8 mouse cellular contexts compared by ENCODE assay signal in the genomic region with DNA sequence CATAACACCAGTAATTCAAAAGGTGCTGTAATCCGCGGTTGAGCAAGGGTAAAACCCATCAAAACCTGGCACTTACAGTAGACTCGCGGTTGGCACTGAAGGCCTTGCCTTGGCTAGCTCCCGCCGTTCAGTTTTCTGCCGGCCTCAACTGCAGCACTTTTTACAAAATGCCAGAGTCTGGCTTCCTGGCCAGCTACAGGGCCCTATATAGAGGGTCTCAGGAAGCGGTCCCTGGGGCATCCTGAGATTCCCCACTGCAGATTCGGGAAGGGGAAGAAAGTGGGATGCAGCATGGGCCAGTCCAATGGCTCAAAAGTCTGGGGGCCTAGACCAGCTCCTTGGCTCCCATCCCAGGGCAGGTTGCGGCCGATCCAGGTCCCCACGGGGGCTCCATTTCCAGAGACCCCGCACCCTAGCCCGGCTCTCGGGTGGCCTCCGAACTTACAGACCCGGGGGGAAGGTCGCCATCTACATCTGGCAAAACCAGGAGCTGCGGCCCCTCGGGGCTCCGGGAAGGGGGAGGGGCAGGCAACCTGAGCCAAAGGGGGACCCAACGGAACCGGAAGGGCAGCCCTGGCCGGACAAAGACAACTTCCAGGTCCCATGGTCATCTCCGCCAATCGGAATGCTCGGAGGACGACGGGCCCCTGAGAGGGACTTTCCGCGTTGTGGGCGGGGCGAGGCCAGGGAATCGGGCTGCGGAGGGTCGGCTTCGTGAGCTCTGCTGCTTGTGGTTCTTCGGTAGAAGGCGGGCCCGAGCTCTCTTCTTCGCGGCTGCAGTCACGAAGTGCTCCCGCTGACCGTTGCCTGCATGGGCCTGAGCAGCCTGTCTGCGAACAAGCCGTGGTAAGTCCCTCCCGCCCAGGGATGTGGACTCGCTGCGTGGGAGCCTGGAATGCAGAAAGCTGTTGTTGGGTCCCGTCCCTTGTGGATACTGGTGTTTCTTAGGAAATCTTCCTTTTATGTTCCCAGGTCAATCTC. TPM values are rescaled to one million over a fixed set of nuclear protein-coding genes. Genes with fewer than 3 reads are reported as not detected.
A peak's percentile ranks its signal among the peaks of the same experiment; 100 is the strongest.
DNase-seq lines count a peak whose midpoint lies in the region; ATAC-seq and TF ChIP-seq lines count a peak whose summit lies in the region.

A gene (minus strand): TSS at position 525 of the 981 bp plus-strand sequence.
A gene (minus strand): TSS at position 561 of the 981 bp plus-strand sequence.
A gene (plus strand): TSS at position 669 of the 981 bp plus-strand sequence.

- peaks cover 0 to 25% of the 10 kb centered on the region in 2 experiments for H3K36me3 ChIP-seq in CH12.LX (replicated peaks in 1 of 2; ENCODE audit: control insufficient read depth in 1 of 2, insufficient read depth in 1 of 2, low read length in 1 of 2)
- peaks cover 11% of the 10 kb centered on the region; the same call in 1 of the 2 replicates for H3K36me3 ChIP-seq in forebrain, embryonic 10.5 days (replicated peaks)
- no peaks in the 10 kb centered on the region for H3K36me3 ChIP-seq in heart, embryonic 15.5 days
- H3K36me3 ChIP-seq in liver, embryonic 13.5 days, result no peaks in the 10 kb centered on the region
- H3K36me3 ChIP-seq in stomach, embryonic 14.5 days (ENCODE audit: control insufficient read depth, insufficient read depth, low read length), result no peaks in the 10 kb centered on the region

- H3K27ac ChIP-seq in CH12.LX (ENCODE audit: insufficient read depth, low read depth), result peak within 1 kb of the TSS; percentile 96
- H3K27ac ChIP-seq in forebrain, embryonic 10.5 days, result peak within 1 kb of the TSS; percentile 95
- H3K27ac ChIP-seq in heart, embryonic 15.5 days, result peak within 1 kb of the TSS; percentile 87
- H3K27ac ChIP-seq in liver, embryonic 13.5 days, result peak within 1 kb of the TSS; percentile 88
- peak within 1 kb of the TSS; percentile 90 for H3K27ac ChIP-seq in stomach, embryonic 14.5 days (ENCODE audit: low read length)

- H3K27me3 ChIP-seq in CH12.LX (replicated peaks), result no peaks in the 10 kb centered on the region
- H3K27me3 ChIP-seq in forebrain, embryonic 10.5 days (ENCODE audit: poor library complexity, severe bottlenecking), result no peaks in the 10 kb centered on the region
- H3K27me3 ChIP-seq in heart, embryonic 15.5 days, result no peaks in the 10 kb centered on the region
- H3K27me3 ChIP-seq in liver, embryonic 13.5 days, result no peaks in the 10 kb centered on the region
- H3K27me3 ChIP-seq in stomach, embryonic 14.5 days (ENCODE audit: control insufficient read depth, insufficient read depth, low read length), result no peaks in the 10 kb centered on the region

- peak within 1 kb of the TSS; percentile 91 for H3K9ac ChIP-seq in CH12.LX (ENCODE audit: insufficient read depth, low read depth)
- peak within 1 kb of the TSS; percentile 91 for H3K9ac ChIP-seq in heart, embryonic 15.5 days
- H3K9ac ChIP-seq in liver, embryonic 13.5 days, result peak within 1 kb of the TSS; percentile 93
- H3K9ac ChIP-seq in stomach, embryonic 14.5 days (replicated peaks; ENCODE audit: low read depth, low read length), result peak within 1 kb of the TSS; percentile 90

- ATAC-seq in heart, embryonic 15.5 days (replicated peaks; ENCODE audit: insufficient number of reproducible peaks, insufficient read depth, low FRiP score, low read depth), result peak; percentile 99
- ATAC-seq in liver, embryonic 13.5 days (ENCODE audit: low read depth), result peak; percentile 98
- peak; percentile 99 for ATAC-seq in stomach, embryonic 14.5 days (ENCODE audit: insufficient number of reproducible peaks, insufficient read depth, low FRiP score, low read depth)

- TF ChIP-seq EP300 in CH12.LX (IDR thresholded peaks at IDR 0.05; ENCODE audit: low read length), result no peak

- H3K4me1 ChIP-seq in CH12.LX (ENCODE audit: control insufficient read depth in 1 of 2, insufficient read depth in 2 of 2), result peaks cover 2 to 32% of the 10 kb centered on the region in 2 experiments
- H3K4me1 ChIP-seq in forebrain, embryonic 10.5 days, result peaks cover 24% of the 10 kb centered on the region
- peaks cover 11% of the 10 kb centered on the region for H3K4me1 ChIP-seq in heart, embryonic 15.5 days (replicated peaks)
- peaks cover 41% of the 10 kb centered on the region for H3K4me1 ChIP-seq in liver, embryonic 13.5 days (replicated peaks)
- H3K4me1 ChIP-seq in stomach, embryonic 14.5 days (ENCODE audit: control insufficient read depth, insufficient read depth, low read length), result peaks cover 6% of the 10 kb centered on the region; the same call in 1 of the 2 replicates

- peak within 1 kb of the TSS; percentile 91 to 99 (median 99) for H3K4me3 ChIP-seq in CH12.LX (replicated peaks in 1 of 3; ENCODE audit: low read depth in 2 of 3, low read length in 2 of 3, poor library complexity in 1 of 3)
- H3K4me3 ChIP-seq in forebrain, embryonic 10.5 days, result peak within 1 kb of the TSS; percentile 84
- H3K4me3 ChIP-seq in heart, embryonic 15.5 days, result peak within 1 kb of the TSS; percentile 77
- H3K4me3 ChIP-seq in liver, embryonic 13.5 days (replicated peaks), result peak within 1 kb of the TSS; percentile 93
- peak within 1 kb of the TSS; percentile 92 for H3K4me3 ChIP-seq in stomach, embryonic 14.5 days (ENCODE audit: low read depth, low read length)

- dilution Hi-C loops in CH12.LX (cut with MboI; ENCODE audit: extremely low pct_ligation_motif_present, extremely low pct_unique_long_range_greater_than_20kb, low sequenced_read_pairs), result no loop called here

- no peaks in the 10 kb centered on the region for H3K9me3 ChIP-seq in CH12.LX (replicated peaks; ENCODE audit: low read length)
- H3K9me3 ChIP-seq in forebrain, embryonic 10.5 days, result no peaks in the 10 kb centered on the region
- H3K9me3 ChIP-seq in heart, embryonic 15.5 days (replicated peaks), result no peaks in the 10 kb centered on the region
- no peaks in the 10 kb centered on the region for H3K9me3 ChIP-seq in liver, embryonic 13.5 days (replicated peaks)
- no peaks in the 10 kb centered on the region for H3K9me3 ChIP-seq in stomach, embryonic 14.5 days (ENCODE audit: control insufficient read depth, low read depth, low read length)

- peak; percentile 97 for DNase-seq in CH12.LX (ENCODE audit: extremely low read depth)
- peak; percentile 93 for DNase-seq in c-Kit-positive CD71-negative TER-119-negative erythroid progenitor cells, embryonic 14.5 days (ENCODE audit: low read depth)
- peak; percentile 98 for DNase-seq in forebrain, embryonic 10.5 days (ENCODE audit: extremely low spot score, low spot score)
- DNase-seq in kidney, postnatal 25 days, result peak; percentile 97 to 98
- peak; percentile 94 for DNase-seq in liver, embryonic 13.5 days
- DNase-seq in natural killer cell, adult 2 months (ENCODE audit: low spot score in 2 of 2), result peak; percentile 94 to 96

- H3K79me2 ChIP-seq in CH12.LX (replicated peaks; ENCODE audit: control insufficient read depth, extremely low read depth, insufficient read depth, poor library complexity, severe bottlenecking), result peaks cover 59% of the 10 kb centered on the region

- TF ChIP-seq POLR2A in CH12.LX (IDR thresholded peaks at IDR 0.05; ENCODE audit: low read depth, low read length), result peak; percentile 83

- in situ Hi-C loops in CH12.LX (cut with MboI; ENCODE audit: low pct_ligation_motif_present, low pct_unique_long_range_greater_than_20kb, low sequenced_read_pairs), result no loop called here

- no peak for TF ChIP-seq CTCF in CH12.LX (conservative IDR thresholded peaks at IDR 0.05 in 1 of 2, IDR thresholded peaks at IDR 0.05 in 1 of 2; ENCODE audit: low read depth in 2 of 2, low read length in 2 of 2)

- under 1% methylated on average over 51 of the region's 51 CpGs for WGBS in forebrain, embryonic 10.5 days
- WGBS in heart, embryonic 15.5 days, result under 1% methylated on average over 51 of the region's 51 CpGs
- under 1% methylated on average over 51 of the region's 51 CpGs for WGBS in liver, embryonic 13.5 days (ENCODE audit: insufficient replicate concordance)
- under 1% methylated on average over 51 of the region's 51 CpGs for WGBS in stomach, embryonic 14.5 days

- H3K4me2 ChIP-seq in CH12.LX (ENCODE audit: insufficient read depth, low read depth, poor library complexity, severe bottlenecking), result peak within 1 kb of the TSS; percentile 67; the same call in 1 of the 2 replicates
- H3K4me2 ChIP-seq in heart, embryonic 15.5 days, result peak within 1 kb of the TSS; percentile 67
- peak within 1 kb of the TSS; percentile 89 for H3K4me2 ChIP-seq in liver, embryonic 13.5 days
- peak within 1 kb of the TSS; percentile 76 for H3K4me2 ChIP-seq in stomach, embryonic 14.5 days (replicated peaks; ENCODE audit: low read depth, low read length)

- TF ChIP-seq RAD21 in CH12.LX (IDR thresholded peaks at IDR 0.05; ENCODE audit: low read depth, low read length), result no peak

TF ChIP-seq in CH12.LX, 34 proteins besides CTCF, POLR2A, EP300 and RAD21 (continues in another document):
- TF ChIP-seq NELFE (IDR thresholded peaks at IDR 0.05; ENCODE audit: low read depth, low read length), result peak; percentile 75
- TF ChIP-seq TCF12 (IDR thresholded peaks at IDR 0.05; ENCODE audit: low read depth, low read length), result peak; percentile 96

RNA-seq across cellular contexts. Expression of the first gene that starts in this region (rescaled TPM):
- total RNA-seq in CH12.LX (2012; rRNA removed) (7.4 and 7.5 TPM in 2 replicates), CH12.LX (2014; rRNA removed) (6.3 and 6.8 TPM in 2 replicates)
- 3.9 and 4.1 TPM in 2 replicates for polyA plus RNA-seq in CH12.LX (2012; ENCODE audit: insufficient read length, low read depth)
- 9.8 and 11.0 TPM in 2 replicates for polyA plus RNA-seq in forebrain, embryonic 10.5 days (2016; fragmentation: Nextera tagmentation; extraction: Ambion mirVana)
- 3.9 and 4.8 TPM in 2 replicates for polyA plus RNA-seq in heart, embryonic 15.5 days (2015; fragmentation: Nextera tagmentation; extraction: Ambion mirVana)
- polyA plus RNA-seq in liver, embryonic 13.5 days (2015; fragmentation: Nextera tagmentation; extraction: Ambion mirVana), result 1.7 and 2.1 TPM in 2 replicates
- polyA plus RNA-seq in stomach, embryonic 14.5 days (2014; fragmentation: Nextera tagmentation; extraction: Ambion mirVana), result 9.3 and 9.4 TPM in 2 replicates

RNA-seq across cellular contexts. Expression of the second gene that starts in this region (rescaled TPM):
- 6.7 and 9.6 TPM in 2 replicates for total RNA-seq in CH12.LX (2012; rRNA removed)
- total RNA-seq in CH12.LX (2014; rRNA removed), result 23.3 and 26.3 TPM in 2 replicates
- 6.2 and 9.2 TPM in 2 replicates for polyA plus RNA-seq in CH12.LX (2012; ENCODE audit: insufficient read length, low read depth)
- polyA plus RNA-seq in forebrain, embryonic 10.5 days (2016; fragmentation: Nextera tagmentation; extraction: Ambion mirVana), result 6.0 and 6.7 TPM in 2 replicates
- 3.3 and 3.9 TPM in 2 replicates for polyA plus RNA-seq in heart, embryonic 15.5 days (2015; fragmentation: Nextera tagmentation; extraction: Ambion mirVana)
- polyA plus RNA-seq in liver, embryonic 13.5 days (2015; fragmentation: Nextera tagmentation; extraction: Ambion mirVana), result 2.4 and 3.6 TPM in 2 replicates
- polyA plus RNA-seq in stomach, embryonic 14.5 days (2014; fragmentation: Nextera tagmentation; extraction: Ambion mirVana), result 4.6 and 4.7 TPM in 2 replicates

RNA-seq across cellular contexts. Expression of the third gene that starts in this region (rescaled TPM):
- 17.5 and 19.4 TPM in 2 replicates for total RNA-seq in CH12.LX (2012; rRNA removed)
- 21.9 and 23.9 TPM in 2 replicates for total RNA-seq in CH12.LX (2014; rRNA removed)
- polyA plus RNA-seq in CH12.LX (2012; ENCODE audit: insufficient read length, low read depth), result 16.6 and 18.1 TPM in 2 replicates
- 41.1 and 42.1 TPM in 2 replicates for polyA plus RNA-seq in forebrain, embryonic 10.5 days (2016; fragmentation: Nextera tagmentation; extraction: Ambion mirVana)
- 25.3 and 25.9 TPM in 2 replicates for polyA plus RNA-seq in heart, embryonic 15.5 days (2015; fragmentation: Nextera tagmentation; extraction: Ambion mirVana)
- 7.4 and 8.8 TPM in 2 replicates for polyA plus RNA-seq in liver, embryonic 13.5 days (2015; fragmentation: Nextera tagmentation; extraction: Ambion mirVana)
- polyA plus RNA-seq in stomach, embryonic 14.5 days (2014; fragmentation: Nextera tagmentation; extraction: Ambion mirVana), result 80.8 and 92.6 TPM in 2 replicates

Comparison
In these comparisons a context has a peak if more than half of its experiments do, and no peak if none do; other contexts are left out.
1. Peak in every context shown above with its lines: DNase-seq, ATAC-seq, H3K4me3 ChIP-seq and H3K27ac ChIP-seq.